In genomic region chr2:4881350-4882248, GRCm38 (mm10) we compare ENCODE assay signal across 8 mouse cellular contexts. TPM values are rescaled to one million over a fixed set of nuclear protein-coding genes. Genes with fewer than 3 reads are reported as not detected.
DNase-seq lines count a peak whose midpoint lies in the region; ATAC-seq and TF ChIP-seq lines count a peak whose summit lies in the region.

Gene Sephs1 (plus strand): TSS chr2:4881564.

- no peaks in the 10 kb centered on the region for H3K9me3 ChIP-seq in forebrain, embryonic 14.5 days (replicated peaks; ENCODE audit: control insufficient read depth, low read length)
- no peaks in the 10 kb centered on the region for H3K9me3 ChIP-seq in liver, embryonic 16.5 days (replicated peaks; ENCODE audit: control insufficient read depth, low read length)
- no peaks in the 10 kb centered on the region for H3K9me3 ChIP-seq in neural tube, embryonic 12.5 days
- H3K9me3 ChIP-seq in stomach, postnatal 0 days (ENCODE audit: control insufficient read depth, low read length): no peaks in the 10 kb centered on the region

- TF ChIP-seq EP300 in stomach, postnatal 0 days (optimal IDR thresholded peaks at IDR 0.05): no peak

- peak; percentile 62 for DNase-seq in ES-CJ7 (ENCODE audit: low read depth, low spot score)
- DNase-seq in forebrain, embryonic 14.5 days (ENCODE audit: low spot score): peak; percentile 94
- peak; percentile 88 to 89 for DNase-seq in heart, postnatal 10 days
- DNase-seq in large intestine, adult 2 months (ENCODE audit: low read depth, low spot score): no peak
- peak; percentile 88 for DNase-seq in stomach, postnatal 0 days (ENCODE audit: low spot score)

- H3K27ac ChIP-seq in forebrain, embryonic 14.5 days (ENCODE audit: low read depth, low read length): peak within 1 kb of the TSS; percentile 100
- H3K27ac ChIP-seq in liver, embryonic 16.5 days (ENCODE audit: low read length): peak within 1 kb of the TSS; percentile 95
- H3K27ac ChIP-seq in neural tube, embryonic 12.5 days: peak within 1 kb of the TSS; percentile 100
- H3K27ac ChIP-seq in stomach, postnatal 0 days (replicated peaks): peak within 1 kb of the TSS; percentile 99

- ATAC-seq in cerebellum, adult (ENCODE audit: insufficient number of reproducible peaks, low FRiP score, low TSS enrichment): peak; percentile 77
- ATAC-seq in forebrain, embryonic 14.5 days: peak; percentile 82
- ATAC-seq in liver, embryonic 16.5 days (ENCODE audit: low read depth): peak; percentile 83
- ATAC-seq in neural tube, embryonic 12.5 days (ENCODE audit: low FRiP score, low read depth): peak; percentile 76
- peak; percentile 83 for ATAC-seq in stomach, postnatal 0 days (ENCODE audit: low FRiP score, low TSS enrichment)

- H3K4me3 ChIP-seq in forebrain, embryonic 14.5 days (ENCODE audit: low read depth, low read length): peak within 1 kb of the TSS; percentile 90
- peak within 1 kb of the TSS; percentile 95 for H3K4me3 ChIP-seq in liver, embryonic 16.5 days (ENCODE audit: low read depth, low read length)
- peak within 1 kb of the TSS; percentile 95 for H3K4me3 ChIP-seq in neural tube, embryonic 12.5 days
- H3K4me3 ChIP-seq in stomach, postnatal 0 days (ENCODE audit: low read depth, low read length): peak within 1 kb of the TSS; percentile 98

- intact Hi-C loops in heart, postnatal 10 days (cut with DNase I): loop anchor here (5.0 kb wide), 1 partner anchor 379 kb away; no protein-coding TSS in a partner anchor

- H3K4me1 ChIP-seq in forebrain, embryonic 14.5 days (ENCODE audit: control insufficient read depth, insufficient read depth, low read length): peaks cover 12% of the 10 kb centered on the region
- H3K4me1 ChIP-seq in liver, embryonic 16.5 days (ENCODE audit: control insufficient read depth, low read depth, low read length): peaks cover 21% of the 10 kb centered on the region
- H3K4me1 ChIP-seq in neural tube, embryonic 12.5 days: peaks cover 16% of the 10 kb centered on the region
- no peaks in the 10 kb centered on the region for H3K4me1 ChIP-seq in stomach, postnatal 0 days (replicated peaks; ENCODE audit: control insufficient read depth, insufficient read depth)

- H3K4me2 ChIP-seq in forebrain, embryonic 14.5 days (ENCODE audit: low read length): peak within 1 kb of the TSS; percentile 83
- H3K4me2 ChIP-seq in liver, embryonic 16.5 days (ENCODE audit: low read depth, low read length): peak within 1 kb of the TSS; percentile 92
- H3K4me2 ChIP-seq in neural tube, embryonic 12.5 days (replicated peaks): peak within 1 kb of the TSS; percentile 74
- peak within 1 kb of the TSS; percentile 81 for H3K4me2 ChIP-seq in stomach, postnatal 0 days (replicated peaks; ENCODE audit: low read depth)

- peak within 1 kb of the TSS; percentile 99 for H3K9ac ChIP-seq in forebrain, embryonic 14.5 days (ENCODE audit: low read length)
- peak within 1 kb of the TSS; percentile 98 for H3K9ac ChIP-seq in liver, embryonic 16.5 days (ENCODE audit: low read depth, low read length)
- H3K9ac ChIP-seq in neural tube, embryonic 12.5 days: peak within 1 kb of the TSS; percentile 99
- H3K9ac ChIP-seq in stomach, postnatal 0 days (ENCODE audit: low read length): peak within 1 kb of the TSS; percentile 99

- under 1% methylated on average over 72 of the region's 115 CpGs for WGBS in forebrain, embryonic 14.5 days
- WGBS in large intestine, adult 2 months: under 1% methylated on average over 106 of the region's 115 CpGs
- under 1% methylated on average over 105 of the region's 115 CpGs for WGBS in liver, embryonic 16.5 days (ENCODE audit: insufficient replicate concordance)
- under 1% methylated on average over 112 of the region's 115 CpGs for WGBS in neural tube, embryonic 12.5 days
- under 1% methylated on average over 75 of the region's 115 CpGs for WGBS in stomach, postnatal 0 days

- H3K27me3 ChIP-seq in forebrain, embryonic 14.5 days (replicated peaks; ENCODE audit: control insufficient read depth, insufficient read depth, low read length): no peaks in the 10 kb centered on the region
- no peaks in the 10 kb centered on the region for H3K27me3 ChIP-seq in liver, embryonic 16.5 days (ENCODE audit: control insufficient read depth, insufficient read depth, low read depth, low read length)
- no peaks in the 10 kb centered on the region for H3K27me3 ChIP-seq in neural tube, embryonic 12.5 days (replicated peaks)
- H3K27me3 ChIP-seq in stomach, postnatal 0 days (ENCODE audit: control insufficient read depth, insufficient read depth, low read length): no peaks in the 10 kb centered on the region

- TF ChIP-seq CTCF in stomach, postnatal 0 days (IDR thresholded peaks at IDR 0.05; ENCODE audit: low read depth): no peak

- H3K36me3 ChIP-seq in forebrain, embryonic 14.5 days (ENCODE audit: control insufficient read depth, insufficient read depth, low read length): peaks cover 15% of the 10 kb centered on the region
- peaks cover 7% of the 10 kb centered on the region for H3K36me3 ChIP-seq in liver, embryonic 16.5 days (ENCODE audit: control insufficient read depth, insufficient read depth)
- peaks cover 14% of the 10 kb centered on the region for H3K36me3 ChIP-seq in neural tube, embryonic 12.5 days
- H3K36me3 ChIP-seq in stomach, postnatal 0 days (ENCODE audit: control insufficient read depth, insufficient read depth, low read length): no peaks in the 10 kb centered on the region; the same call in 1 of the 2 replicates

RNA-seq across cellular contexts. Expression of gene Sephs1, which starts in this region (rescaled TPM):
- polyA plus RNA-seq in forebrain, embryonic 14.5 days (2014; fragmentation: Nextera tagmentation; extraction: Ambion mirVana): 88.5 and 102 TPM in 2 replicates
- total RNA-seq in heart, postnatal 10 days (2021): 10 to 100 TPM; 30.1 to 35.1 TPM
- 13.7 and 18.7 TPM in 2 replicates for polyA plus RNA-seq in large intestine, adult 2 months (2012; rRNA removed)
- 22.7 and 24.5 TPM in 2 replicates for polyA plus RNA-seq in liver, embryonic 16.5 days (2015; fragmentation: Nextera tagmentation; extraction: Ambion mirVana)
- 99.5 and 103 TPM in 2 replicates for polyA plus RNA-seq in neural tube, embryonic 12.5 days (2016; fragmentation: Nextera tagmentation; extraction: Ambion mirVana)
- 23.5 and 25.7 TPM in 2 replicates for polyA plus RNA-seq in stomach, postnatal 0 days (2015; fragmentation: Nextera tagmentation; extraction: Ambion mirVana)
